ENCODE assay signal across 8 mouse cellular contexts in the genomic region with DNA sequence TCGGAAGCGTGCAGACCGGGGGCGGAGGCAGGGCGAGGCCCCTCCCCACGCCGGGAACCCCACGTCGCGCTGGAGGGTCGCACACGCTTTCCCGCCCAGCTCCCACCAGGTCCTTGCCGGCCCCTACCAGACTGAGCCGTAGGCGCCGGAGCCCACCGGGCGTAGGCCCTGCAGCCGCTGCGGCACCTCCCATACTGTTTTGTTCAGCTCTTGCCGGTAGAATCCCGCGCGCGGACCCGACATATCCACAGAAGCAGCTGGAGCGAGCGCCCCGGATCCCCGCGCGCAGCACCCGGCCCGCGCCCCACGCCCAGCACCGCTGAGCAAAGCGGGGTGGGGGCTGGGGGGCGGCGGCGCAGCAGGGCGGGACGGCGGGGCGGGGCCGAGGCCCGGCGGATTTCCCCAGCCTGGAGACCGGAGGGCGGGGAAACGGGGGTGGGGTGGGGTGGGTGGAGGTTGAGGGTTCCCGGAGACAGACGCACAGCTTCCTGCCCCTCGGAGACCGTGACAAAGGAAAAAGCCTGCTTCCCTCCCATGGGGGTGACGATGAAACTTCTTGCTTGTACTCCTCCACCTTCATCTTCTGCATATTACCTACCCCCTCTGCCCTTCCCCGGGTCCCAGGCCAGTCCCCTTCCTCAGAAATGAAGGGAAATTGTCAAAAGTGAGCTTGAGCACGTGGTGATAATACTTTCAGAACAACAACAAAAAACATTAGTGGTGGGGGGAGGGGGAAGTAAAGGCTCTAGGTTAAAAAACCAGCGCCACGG. TPM values are rescaled to one million over a fixed set of nuclear protein-coding genes. Genes with fewer than 3 reads are reported as not detected.
A peak's percentile ranks its signal among the peaks of the same experiment; 100 is the strongest.
DNase-seq lines count a peak whose midpoint lies in the region; ATAC-seq and TF ChIP-seq lines count a peak whose summit lies in the region.

Gene Mapk11, minus strand, starts transcription at position 358 of the 770 bp plus-strand sequence.

- peaks cover 10% of the 10 kb centered on the region; the same call in 1 of the 2 replicates for H3K4me1 ChIP-seq in kidney, adult 2 months (ENCODE audit: control insufficient read depth, insufficient read depth, low read length)
- peaks cover 14% of the 10 kb centered on the region; the same call in 1 of the 2 replicates for H3K4me1 ChIP-seq in liver, embryonic 11.5 days (replicated peaks; ENCODE audit: control insufficient read depth, insufficient read depth, low read length)

- H3K36me3 ChIP-seq in kidney, adult 2 months (ENCODE audit: control insufficient read depth, insufficient read depth, low read length) = no peaks in the 10 kb centered on the region
- no peaks in the 10 kb centered on the region for H3K36me3 ChIP-seq in liver, embryonic 11.5 days (ENCODE audit: control insufficient read depth, insufficient read depth, low read length)

- no peaks in the 10 kb centered on the region for H3K9me3 ChIP-seq in liver, embryonic 11.5 days (ENCODE audit: control insufficient read depth, low read length)

- H3K9ac ChIP-seq in liver, embryonic 11.5 days (ENCODE audit: low read depth, low read length) = peak within 1 kb of the TSS; percentile 67

- peak; percentile 57 to 66 for DNase-seq in cerebellum, postnatal 25 days
- no peak for DNase-seq in cerebellum, adult 9-10 months
- DNase-seq in adrenal gland, postnatal 14 days = peak; percentile 49
- DNase-seq in heart, adult 18-20 months = peak; percentile 62 to 75
- peak; percentile 66 for DNase-seq in kidney, adult 2 months
- no peak for DNase-seq in liver, embryonic 11.5 days (ENCODE audit: low spot score)
- DNase-seq in naive thymus-derived CD4-positive, alpha-beta T cell, adult 2 months (ENCODE audit: low read depth) = peak; percentile 80
- DNase-seq in c-Kit-positive CD71-positive TER-119-positive erythroid progenitor cells, embryonic 14.5 days (ENCODE audit: low spot score) = no peak

- H3K27me3 ChIP-seq in kidney, adult 2 months (replicated peaks; ENCODE audit: control insufficient read depth, insufficient read depth, low read length) = no peaks in the 10 kb centered on the region
- peaks cover 62% of the 10 kb centered on the region for H3K27me3 ChIP-seq in liver, embryonic 11.5 days (replicated peaks; ENCODE audit: control insufficient read depth, insufficient read depth, low read length)

- peak within 1 kb of the TSS; percentile 99 for H3K4me2 ChIP-seq in liver, embryonic 11.5 days

- H3K27ac ChIP-seq in kidney, adult 2 months (ENCODE audit: insufficient read depth, low read depth, low read length) = peak within 1 kb of the TSS; percentile 31
- no peak within 1 kb of the TSS for H3K27ac ChIP-seq in liver, embryonic 11.5 days (ENCODE audit: low read depth, low read length)

- no peak for TF ChIP-seq CTCF in kidney, adult 2 months (conservative IDR thresholded peaks at IDR 0.05; ENCODE audit: insufficient read depth, insufficient read length, low read depth, low read length)

- no peak for TF ChIP-seq POLR2A in kidney, adult 2 months (IDR thresholded peaks at IDR 0.05; ENCODE audit: low read depth, low read length)

- WGBS in kidney, adult 2 months = under 1% methylated on average over 52 of the region's 61 CpGs
- under 1% methylated on average over 53 of the region's 61 CpGs for WGBS in liver, embryonic 11.5 days

- ATAC-seq in liver, embryonic 11.5 days (replicated peaks; ENCODE audit: low FRiP score) = peak; percentile 63

- H3K4me3 ChIP-seq in kidney, adult 2 months (ENCODE audit: insufficient read depth, low read depth, low read length) = peak within 1 kb of the TSS; percentile 70
- peak within 1 kb of the TSS; percentile 70 for H3K4me3 ChIP-seq in liver, embryonic 11.5 days (ENCODE audit: low read depth, low read length)

RNA-seq across cellular contexts. Expression of gene Mapk11, which starts in this region (rescaled TPM):
- 5.3 and 6.4 TPM in 2 replicates for total RNA-seq in adrenal gland, postnatal 14 days (2021)
- total RNA-seq in heart, adult 18-20 months (2021) = 1 to 10 TPM; 2.7 to 3.0 TPM
- polyA plus RNA-seq in kidney, adult 2 months (2012; rRNA removed) = 6.0 and 7.9 TPM in 2 replicates
- polyA plus RNA-seq in liver, embryonic 11.5 days (2014; fragmentation: Nextera tagmentation; extraction: Ambion mirVana) = 3.3 and 4.4 TPM in 2 replicates

Comparison
In these comparisons a context has a peak if more than half of its experiments do, and no peak if none do; other contexts are left out.
1. DNase-seq: peak in cerebellum, postnatal 25 days (2 of 2), adrenal gland, postnatal 14 days (single experiment), heart, adult 18-20 months (2 of 2), kidney, adult 2 months (single experiment) and naive thymus-derived CD4-positive, alpha-beta T cell, adult 2 months (single experiment); none in cerebellum, adult 9-10 months (single experiment), liver, embryonic 11.5 days (single experiment) and c-Kit-positive CD71-positive TER-119-positive erythroid progenitor cells, embryonic 14.5 days (single experiment).